Mouse (Mus musculus) spleen, postnatal 14 days (tissue): ENCODE results near the gene Art1.

Experiments used
- DNase-seq, 2 experiments: peaks; one replicate each; pipeline ENCODE4 v3.0.0; 2021 to 2022; ENCODE audit warnings: low spot score in 2 of 2

Gene Art1

DNA sequence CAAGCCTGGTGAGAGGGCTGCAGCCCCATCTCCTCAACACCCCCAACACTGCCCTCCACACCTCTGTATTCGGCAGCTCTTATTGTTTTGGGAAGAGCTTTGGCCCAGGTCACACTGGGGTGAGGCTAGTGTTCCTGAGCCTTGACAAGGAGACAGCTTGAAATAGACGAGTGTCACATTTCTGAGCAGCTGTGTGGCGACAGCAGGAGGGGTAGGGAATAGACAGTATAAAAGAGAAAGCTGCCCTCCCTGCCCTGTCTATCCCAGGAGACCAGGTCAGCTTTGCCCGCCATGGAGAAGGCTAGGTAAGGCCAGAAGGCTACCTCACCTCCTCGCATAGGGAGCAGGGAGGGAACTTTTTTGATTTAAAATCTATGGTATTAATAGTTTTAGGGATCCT lies at the start of gene Art1:
TSS of gene Art1 (plus strand) at position 257 of the 400 bp plus-strand sequence.
- DNase-seq, result no peak

- DNase-seq, result no peak
Observed at GRCm38 (mm10) chr7:102061353-102061752, 40.2 kb upstream of the Art1 start.

- DNase-seq, result no peak
Observed at GRCm38 (mm10) chr7:102062203-102062602, 39.3 kb upstream of the Art1 start.

GRCm38 (mm10) chr7:102063891-102064290 lies 37.7 kb upstream of the Art1 start:
- no peak for DNase-seq

- no peak for DNase-seq
Observed at GRCm38 (mm10) chr7:102064655-102065045, 36.9 kb upstream of the Art1 start.

DNA sequence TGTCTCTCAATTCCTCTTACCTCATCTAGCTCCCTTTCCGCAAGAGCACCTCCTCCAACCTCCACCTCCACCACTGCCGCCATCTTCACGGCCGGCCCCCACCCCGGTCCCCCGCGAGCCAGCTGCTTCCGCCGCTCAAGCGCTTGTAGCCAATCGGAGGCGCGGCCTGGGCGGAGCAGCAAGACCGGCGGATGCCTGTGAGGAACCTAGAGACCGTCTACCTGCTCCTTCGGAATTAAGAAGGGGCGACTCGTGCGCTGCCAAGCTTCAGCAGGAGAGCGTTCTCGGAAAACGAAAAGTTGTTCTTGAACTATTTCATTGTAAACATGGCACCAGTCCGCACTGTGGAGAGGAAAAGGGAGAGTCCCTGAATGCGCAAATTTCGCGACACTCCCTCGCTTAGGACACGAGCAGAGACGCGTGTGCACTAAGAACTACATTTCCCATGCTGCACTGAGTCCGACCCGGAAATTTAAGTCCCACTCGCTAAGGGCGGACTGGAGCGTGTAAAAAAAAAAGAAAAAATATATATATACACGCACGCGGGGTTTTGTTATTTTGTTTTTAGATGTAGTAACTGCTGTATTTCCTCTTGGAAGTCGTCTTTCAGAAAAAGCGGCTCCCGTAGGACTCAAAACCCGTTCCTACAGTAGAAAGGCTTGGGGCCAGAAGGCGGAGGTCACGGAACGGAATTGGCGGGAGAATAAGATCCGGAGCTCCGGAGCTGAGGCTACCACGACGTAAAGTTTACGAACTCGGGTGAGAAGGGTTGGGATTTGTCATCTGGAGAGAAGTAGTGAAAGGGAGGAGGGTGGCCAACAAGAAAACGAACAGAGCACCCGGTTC lies 36.3 kb upstream of the Art1 start, which contains the start of the genes Rnf121, Xndc1 and Xntrpc:
TSS of gene Rnf121 (minus strand) at position 424 of the 846 bp plus-strand sequence.
TSS of gene Xndc1 (plus strand) at position 466 of the 846 bp plus-strand sequence.
TSS of gene Xntrpc (plus strand) at position 668 of the 846 bp plus-strand sequence.
- peak; percentile 79 to 86 for DNase-seq

DNA sequence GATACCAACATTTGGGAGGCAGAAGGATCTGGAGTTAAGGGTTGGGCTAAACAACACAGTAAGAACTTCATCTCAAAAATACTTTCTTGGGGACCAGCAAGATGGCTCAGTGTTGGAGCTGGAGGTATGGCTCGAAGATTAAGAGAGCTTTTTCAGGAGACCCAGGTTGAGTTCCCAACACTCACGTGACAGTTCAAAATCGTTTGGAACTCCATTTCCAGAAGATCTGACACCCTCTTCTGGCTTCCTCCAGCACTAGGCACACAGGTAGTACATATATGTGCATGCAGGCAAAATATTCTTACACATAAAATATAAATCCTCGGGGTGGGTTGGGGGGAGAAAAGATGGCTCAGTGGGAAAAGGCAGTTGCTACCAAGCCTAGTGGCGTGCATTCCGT lies 35.2 kb upstream of the Art1 start:
- no peak for DNase-seq

DNA sequence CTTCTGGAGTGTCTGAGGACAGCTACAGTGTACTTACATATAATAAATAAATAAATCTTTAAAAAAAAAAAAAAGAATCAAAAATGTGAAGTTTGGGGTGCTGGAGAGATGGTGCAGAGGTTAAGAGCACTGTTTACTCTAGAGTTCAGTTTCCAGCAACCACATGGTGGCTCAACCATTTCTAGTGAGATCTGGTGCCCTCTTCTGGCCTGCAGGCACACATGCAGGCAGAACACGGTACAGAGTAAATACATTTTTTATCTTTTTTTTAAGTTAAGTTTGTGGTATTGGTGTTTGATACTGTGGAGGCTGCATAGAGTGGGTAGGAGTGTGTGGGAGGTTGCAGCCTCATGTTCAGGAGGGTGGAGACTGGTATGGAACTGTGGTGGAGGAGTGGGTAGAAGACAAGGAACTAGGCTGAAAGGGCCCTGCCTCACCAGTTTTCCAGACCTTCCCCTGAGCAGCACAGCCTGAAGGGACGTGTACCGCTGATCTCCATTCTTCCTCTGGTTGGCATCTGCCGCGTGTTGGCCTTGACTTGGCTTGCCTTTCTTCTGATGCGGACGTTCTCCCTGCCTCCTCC lies 24.7 kb upstream of the Art1 start:
- peak in 1 of 2 experiments; percentile 27 for DNase-seq

DNA sequence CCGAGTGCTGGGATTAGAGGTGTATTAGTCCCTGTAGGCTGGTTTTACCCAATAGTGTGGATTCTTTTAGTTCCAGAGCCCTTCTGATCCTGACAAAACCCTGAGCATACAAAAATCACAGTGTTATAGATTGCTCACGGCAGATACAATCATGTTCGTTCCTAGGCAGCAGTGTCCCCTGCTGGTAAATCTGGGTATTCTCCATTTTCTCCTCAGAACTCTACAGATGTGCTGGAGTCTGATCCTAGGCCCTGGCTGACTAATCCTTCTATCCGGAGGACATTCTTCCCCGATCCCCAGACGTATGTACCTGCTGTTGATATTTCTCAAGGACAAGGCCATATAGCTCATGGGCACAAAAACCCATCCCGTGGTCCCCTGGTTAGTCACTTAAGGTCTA lies 23.0 kb upstream of the Art1 start:
- no peak for DNase-seq

DNA sequence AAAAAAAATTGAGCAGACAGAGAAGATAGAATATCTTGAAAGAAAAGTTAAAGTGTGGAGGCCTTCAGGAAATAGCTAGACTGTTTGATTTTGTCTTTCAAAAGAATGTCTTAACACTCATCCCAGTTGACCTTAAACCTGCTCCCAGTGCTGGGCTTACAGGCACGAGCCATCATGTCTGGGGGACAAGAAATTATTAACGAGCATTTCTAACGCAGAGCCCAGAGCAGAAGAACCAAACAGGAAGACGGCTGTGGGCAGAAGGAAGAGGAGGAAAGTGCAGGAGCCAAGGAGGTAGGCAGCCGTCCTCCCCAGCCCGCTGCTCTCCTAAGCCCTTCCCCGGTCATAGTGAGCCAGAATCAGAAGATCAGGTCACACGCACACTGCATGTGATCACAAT lies 21.2 kb upstream of the Art1 start:
- no peak for DNase-seq

DNA sequence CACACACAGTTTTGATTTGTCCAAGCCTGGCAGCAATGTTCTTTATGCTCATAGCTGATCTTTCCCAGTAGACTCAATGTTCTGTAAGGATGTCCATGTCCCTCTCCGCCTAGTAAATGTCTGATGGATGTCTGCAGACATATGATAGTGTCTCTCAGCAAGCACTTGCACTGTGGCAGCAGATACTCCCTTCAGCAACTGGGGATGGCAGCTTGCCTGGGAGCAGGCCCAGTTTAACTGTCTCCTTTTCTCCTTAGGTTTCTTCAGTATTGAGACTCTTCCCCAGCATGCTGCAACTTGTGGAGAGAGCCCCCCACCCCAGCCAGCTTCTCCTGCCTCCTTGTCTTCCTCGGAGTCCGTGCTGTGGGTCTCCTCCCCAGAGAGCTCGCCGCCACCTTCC lies 19.8 kb upstream of the Art1 start:
- DNase-seq, result no peak

GRCm38 (mm10) chr7:102082816-102083215 lies 18.7 kb upstream of the Art1 start, which contains the start of gene Trpc2:
Gene Trpc2 (plus strand): TSS chr7:102083116.
- DNase-seq, result no peak

DNA sequence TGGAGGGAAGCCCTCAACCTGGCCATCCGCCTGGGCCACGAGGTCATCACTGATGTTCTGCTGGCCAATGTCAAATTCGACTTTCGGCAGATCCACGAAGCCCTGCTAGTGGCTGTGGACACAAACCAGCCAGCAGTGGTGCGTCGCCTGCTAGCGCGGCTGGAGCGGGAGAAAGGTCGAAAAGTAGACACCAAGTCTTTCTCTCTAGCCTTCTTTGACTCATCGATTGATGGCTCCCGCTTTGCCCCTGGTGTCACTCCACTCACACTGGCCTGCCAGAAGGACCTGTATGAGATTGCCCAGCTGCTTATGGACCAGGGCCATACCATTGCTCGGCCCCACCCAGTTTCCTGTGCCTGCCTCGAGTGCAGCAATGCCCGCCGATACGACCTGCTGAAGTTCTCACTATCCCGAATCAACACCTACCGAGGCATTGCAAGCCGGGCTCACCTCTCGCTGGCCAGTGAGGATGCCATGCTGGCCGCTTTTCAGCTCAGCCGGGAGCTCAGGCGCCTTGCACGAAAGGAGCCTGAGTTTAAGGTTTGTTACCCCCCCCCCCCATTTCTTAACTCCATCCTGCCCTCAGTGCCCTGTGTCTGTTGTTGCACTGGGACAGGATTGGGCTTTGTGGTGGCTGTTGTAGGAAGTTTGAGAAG lies 17.4 kb upstream of the Art1 start:
- DNase-seq, result no peak

GRCm38 (mm10) chr7:102087336-102087735 lies 14.2 kb upstream of the Art1 start:
- DNase-seq, result no peak

DNA sequence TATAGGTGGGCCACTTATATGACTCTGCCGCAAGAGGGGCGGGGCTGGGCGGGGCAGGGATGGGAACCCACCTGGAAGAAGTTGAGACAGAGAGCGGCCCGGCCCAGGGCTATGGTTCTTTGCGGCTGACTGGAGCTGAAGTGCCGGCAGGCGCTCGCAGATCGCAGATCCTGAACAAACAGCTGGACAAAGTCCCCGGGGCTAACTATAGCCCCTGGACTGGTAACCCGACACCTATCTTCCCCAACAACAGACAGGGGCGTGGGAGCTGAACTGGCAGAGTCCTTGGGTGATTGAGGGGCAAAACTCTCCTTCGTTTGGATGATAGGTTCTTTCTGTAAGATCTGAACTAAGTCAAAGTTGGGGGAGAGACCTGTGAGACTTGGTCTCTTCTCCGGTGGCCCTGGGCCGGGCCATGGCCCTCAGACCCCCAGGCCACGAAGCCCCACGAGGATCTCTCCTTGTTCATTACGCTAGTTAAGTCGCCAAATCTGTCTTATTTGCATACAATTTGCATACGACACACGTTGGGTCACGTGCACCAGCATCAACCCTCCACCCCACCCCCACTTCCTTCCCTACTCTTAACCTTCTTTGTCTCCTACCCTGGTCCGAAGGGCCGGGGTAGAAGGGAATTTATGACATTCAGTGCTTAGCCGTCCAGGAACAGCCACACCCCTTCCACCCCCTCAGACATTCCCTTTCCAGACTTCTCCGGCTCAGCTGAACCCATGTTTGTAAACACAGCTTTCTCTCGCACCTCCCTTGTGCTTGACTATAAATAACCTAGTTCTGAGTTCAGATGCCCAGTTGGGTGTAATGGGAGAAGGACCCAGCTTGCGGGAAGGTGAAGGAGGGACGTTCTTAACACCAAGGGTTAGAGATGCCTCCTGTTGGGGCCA lies 1.5 kb upstream of the Art1 start:
- peak in 1 of 2 experiments; percentile 13 for DNase-seq

DNA sequence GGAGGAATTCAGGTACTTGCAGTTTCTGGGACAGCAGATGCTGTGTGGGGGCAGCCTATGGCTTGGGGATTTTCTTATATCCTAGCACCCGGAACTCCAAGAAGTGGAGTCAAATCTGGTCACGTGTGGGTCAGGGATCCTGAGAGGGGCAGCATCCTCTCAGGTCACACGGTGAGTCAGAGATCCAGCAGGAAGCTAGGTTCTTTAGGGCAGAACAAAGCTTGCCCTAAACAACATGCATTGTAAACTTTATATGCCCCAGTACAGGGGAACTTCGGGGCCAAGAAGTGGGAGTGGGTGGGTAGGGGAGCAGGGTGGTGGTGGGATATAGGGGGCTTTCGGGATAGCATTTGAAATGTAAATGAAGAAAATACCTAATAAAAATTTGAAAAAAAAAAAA lies 675 bp upstream of the Art1 start:
- no peak for DNase-seq

DNA sequence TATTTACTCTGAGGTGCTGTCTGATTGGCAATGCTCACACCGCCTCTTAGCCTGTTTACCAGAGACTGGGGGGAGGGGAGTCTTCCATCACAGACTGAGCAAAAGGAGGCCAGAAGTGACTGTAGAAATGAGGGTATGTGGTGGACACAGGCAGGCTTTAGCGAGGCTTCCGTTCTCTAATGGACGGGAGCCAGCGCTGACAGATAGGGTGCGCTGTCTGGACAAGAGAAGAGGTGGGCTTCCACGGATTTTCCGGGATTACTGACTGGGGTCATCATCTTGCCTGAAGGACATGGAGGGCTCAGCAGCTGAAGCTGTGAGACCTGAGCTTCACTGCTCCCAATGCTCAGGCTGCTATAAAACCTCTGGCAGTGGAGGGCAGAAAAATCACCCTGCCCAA lies 698 bp downstream of the Art1 start:
- no peak for DNase-seq

DNA sequence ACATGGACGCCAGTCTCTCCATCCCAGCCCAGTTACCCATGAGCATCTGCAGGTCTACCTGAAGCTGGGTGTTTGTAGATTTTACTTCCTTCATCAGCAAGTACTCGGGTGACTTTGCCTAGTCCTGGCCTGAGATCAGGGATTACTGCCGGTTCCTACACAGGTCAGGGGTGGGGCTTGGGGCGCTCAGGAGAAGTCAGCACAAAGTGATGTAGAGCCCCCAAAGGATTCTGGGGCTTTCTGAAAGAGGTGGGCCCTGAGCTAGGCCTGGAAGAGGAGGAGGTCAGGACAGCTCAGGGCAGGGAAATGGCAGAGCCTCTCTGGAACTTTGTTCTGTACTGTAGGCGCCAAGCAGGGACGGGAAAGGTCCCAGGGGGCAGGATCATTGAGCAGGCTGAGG lies 1.2 kb downstream of the Art1 start:
- no peak for DNase-seq

GRCm38 (mm10) chr7:102103555-102103954 lies 2.0 kb downstream of the Art1 start:
- no peak for DNase-seq

- DNase-seq, result no peak
Observed at GRCm38 (mm10) chr7:102104126-102104525, 2.6 kb downstream of the Art1 start.

- DNase-seq, result no peak
Observed at GRCm38 (mm10) chr7:102106700-102107141, 5.2 kb downstream of the Art1 start.
